Mouse (Mus musculus) right cerebral cortex, postnatal 14 days (tissue): ENCODE measurements around the gene Pik3cd.
"Not testable (repeated sequence)": the region's sequence is repeated elsewhere in the genome, so short reads cannot be mapped to it uniquely, and the experiment has no call there.

Source experiments
- DNase-seq: peaks from one replicate; pipeline ENCODE4 v3.0.0; 2022

The Pik3cd gene

GRCm38 (mm10) chr4:149641956-149642355, 60.4 kb downstream of the Pik3cd start:
- DNase-seq = no peak

GRCm38 (mm10) chr4:149641400-149641799, 61.0 kb downstream of the Pik3cd start:
- no peak for DNase-seq

DNA sequence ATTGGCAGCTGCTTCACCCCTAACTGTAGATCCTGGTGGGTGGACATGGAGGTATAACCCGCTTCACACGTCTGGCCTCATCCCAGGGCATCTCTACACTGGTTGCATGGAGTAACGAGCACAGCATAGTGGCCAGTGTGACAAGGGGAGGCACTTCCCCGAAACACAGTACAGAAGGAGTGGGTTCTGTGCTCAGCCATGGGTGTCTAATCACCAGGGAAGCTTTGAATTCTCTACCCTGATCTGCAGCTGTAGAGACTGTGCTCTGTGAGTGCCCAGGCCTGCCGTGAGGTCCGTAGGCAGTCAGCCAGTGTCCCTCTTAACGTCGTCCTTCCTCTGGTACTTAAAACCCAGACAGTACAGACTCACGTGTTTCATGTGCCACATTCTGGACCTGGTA, 61.5 kb downstream of the Pik3cd start:
- DNase-seq = no peak

DNA sequence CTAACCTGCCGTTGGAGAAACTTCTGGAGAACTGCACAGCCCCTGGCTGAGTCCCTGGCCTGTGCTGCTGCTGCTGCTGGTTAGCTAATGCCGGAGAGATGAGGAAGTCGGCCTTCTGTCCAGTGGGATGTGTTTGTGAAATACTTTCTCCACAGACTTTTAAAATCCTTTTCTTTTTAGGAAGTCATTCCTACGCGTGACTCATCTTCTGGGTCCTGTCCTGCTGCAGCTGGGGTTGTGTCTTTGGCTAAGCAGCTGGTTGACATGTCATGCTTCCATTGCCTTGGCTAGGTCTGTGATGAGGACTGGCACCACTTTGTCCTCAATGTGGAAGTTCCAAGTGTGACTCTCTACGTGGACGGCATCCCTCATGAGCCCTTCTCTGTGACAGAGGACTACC, 64.4 kb downstream of the Pik3cd start:
- DNase-seq = no peak

DNA sequence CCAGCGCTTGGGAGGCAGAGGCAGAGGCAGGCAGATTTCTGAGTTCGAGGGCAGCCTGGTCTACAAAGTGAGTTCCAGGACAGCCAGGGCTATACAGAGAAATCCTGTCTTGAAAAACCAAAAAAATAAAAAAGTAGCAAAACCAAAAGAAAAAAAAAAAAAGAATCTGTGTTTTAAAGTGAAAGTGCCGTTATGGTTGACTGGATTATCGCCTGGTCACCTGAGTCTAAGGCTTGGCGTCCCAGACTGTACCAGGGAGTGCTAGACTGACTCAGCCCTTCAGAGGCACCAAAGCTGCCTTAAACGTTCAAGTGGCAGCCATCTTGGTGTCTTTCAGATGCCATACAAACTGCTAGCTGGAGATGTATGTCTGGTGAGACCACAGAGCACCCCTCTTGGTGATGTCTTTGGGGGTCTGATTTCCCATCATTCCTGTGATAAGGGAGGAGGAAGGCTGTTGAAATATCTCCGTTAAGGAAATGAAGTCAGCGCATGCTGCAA, 66.4 kb downstream of the Pik3cd start:
- no peak for DNase-seq

- DNase-seq = no peak
These were observed 67.4 kb downstream of the Pik3cd start for GRCm38 (mm10) chr4:149634966-149635365.

GRCm38 (mm10) chr4:149634157-149634556, 68.2 kb downstream of the Pik3cd start:
- no peak for DNase-seq

GRCm38 (mm10) chr4:149632670-149633307, 69.6 kb downstream of the Pik3cd start:
- DNase-seq = no peak

GRCm38 (mm10) chr4:149628810-149629209, 73.6 kb downstream of the Pik3cd start:
- no peak for DNase-seq

DNA sequence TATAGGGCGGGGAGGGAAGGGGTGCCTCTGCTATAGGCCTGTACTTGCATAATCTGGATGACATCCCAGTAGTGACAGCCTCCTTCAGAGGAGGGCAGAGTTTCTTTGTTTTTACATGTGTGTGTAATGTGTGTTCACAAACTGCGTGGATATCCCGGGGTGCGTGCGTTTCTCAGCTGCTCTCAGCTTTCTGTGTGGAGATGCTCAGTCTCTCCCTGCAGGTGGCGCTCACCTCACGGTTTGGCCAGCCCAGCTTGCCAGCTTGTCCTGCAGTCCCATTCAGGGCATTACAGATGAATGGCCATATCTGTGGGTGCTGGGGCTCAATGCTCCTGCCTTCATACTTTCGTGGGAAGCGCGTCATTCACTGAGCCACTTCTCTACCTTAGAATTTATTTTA, 74.0 kb downstream of the Pik3cd start:
- DNase-seq = peak; percentile 64

- no peak for DNase-seq
These were observed 75.6 kb downstream of the Pik3cd start for GRCm38 (mm10) chr4:149626809-149627208.

- no peak for DNase-seq
These were observed 78.7 kb downstream of the Pik3cd start for GRCm38 (mm10) chr4:149623711-149624110.

DNA sequence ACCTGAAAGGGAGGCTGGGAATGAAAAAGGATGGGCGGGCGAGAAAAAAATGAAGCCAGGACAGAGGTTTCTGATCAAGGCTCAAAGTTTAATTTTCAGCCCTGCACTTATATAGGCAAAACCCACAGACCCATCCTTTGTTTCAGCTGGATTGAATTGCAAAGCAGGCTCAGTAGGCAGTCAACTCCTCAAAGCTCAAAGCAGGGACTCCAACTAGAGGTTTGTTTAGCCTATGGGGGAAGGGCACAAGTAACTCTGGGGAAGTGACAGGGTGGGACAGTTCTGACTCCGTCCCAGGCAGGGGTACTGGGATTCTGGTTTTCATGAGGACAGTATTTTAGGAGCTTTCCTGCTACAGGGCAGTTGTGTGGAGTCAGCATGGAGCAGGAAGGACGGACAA, 81.1 kb downstream of the Pik3cd start:
- DNase-seq = no peak

GRCm38 (mm10) chr4:149619988-149620387, 82.4 kb downstream of the Pik3cd start:
- no peak for DNase-seq

DNA sequence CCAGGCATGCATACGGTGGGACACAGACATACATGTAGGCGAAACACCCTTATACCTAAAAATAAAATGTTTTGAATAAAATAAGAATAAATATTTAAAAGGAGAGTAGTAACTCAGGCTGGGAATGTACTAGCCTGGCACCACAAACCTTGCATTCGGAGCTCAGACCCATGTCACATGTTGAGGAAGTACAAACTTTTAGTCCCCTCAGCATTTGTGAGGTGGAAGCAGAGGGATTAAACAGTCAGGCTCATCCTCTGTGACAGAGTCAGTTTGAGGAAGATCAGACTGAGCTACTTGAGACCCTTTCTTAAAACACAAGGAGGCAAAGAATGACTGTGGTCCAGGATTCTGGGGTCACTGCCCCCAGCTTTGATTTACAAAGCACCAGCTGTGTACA, 85.4 kb downstream of the Pik3cd start:
- DNase-seq = not testable (repeated sequence)

DNA sequence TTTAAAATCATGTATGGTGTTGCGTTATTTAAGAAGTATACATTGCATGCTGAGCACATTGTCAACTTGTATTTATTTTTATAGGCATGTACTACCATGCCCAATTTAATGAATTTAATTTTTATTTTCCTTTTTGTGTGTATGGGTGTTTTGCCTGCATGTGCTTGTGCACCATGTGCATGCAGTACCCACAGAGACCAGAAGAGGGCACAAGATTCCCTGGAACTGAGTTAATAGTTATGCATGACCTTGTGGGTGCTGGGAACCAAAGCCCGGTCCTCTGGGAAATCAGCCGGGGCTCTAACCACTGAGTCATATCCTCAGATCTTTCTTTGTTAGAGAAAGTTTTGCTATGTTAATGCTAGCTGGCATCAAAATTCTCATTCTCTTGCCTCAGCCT, 87.5 kb downstream of the Pik3cd start:
- DNase-seq = no peak

DNA sequence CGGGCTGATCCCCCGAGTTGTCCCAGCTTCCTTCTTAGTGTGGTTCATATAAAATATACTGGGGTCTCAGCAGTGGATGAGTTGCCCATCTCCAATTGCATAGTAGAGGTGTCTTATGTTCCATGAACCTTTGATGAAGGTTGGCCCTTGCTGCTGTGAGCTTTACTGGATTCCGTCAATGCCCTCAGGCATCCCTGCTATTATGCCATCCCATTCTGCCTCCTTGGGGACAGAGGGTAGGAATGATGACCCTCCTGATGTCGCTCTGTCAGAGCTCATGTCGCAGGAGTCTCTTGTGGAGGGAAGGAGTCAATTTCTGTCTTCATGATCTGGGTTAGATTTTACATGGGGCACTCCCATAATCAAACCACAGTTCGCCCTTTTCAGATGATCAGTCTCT, 88.9 kb downstream of the Pik3cd start:
- not testable (repeated sequence) for DNase-seq

- DNase-seq = peak; percentile 62
These were observed 90.9 kb downstream of the Pik3cd start for GRCm38 (mm10) chr4:149611376-149612044.

- peak; percentile 55 for DNase-seq
These were observed 92.9 kb downstream of the Pik3cd start for GRCm38 (mm10) chr4:149609256-149610025.

- DNase-seq = no peak
These were observed 94.1 kb downstream of the Pik3cd start for GRCm38 (mm10) chr4:149608309-149608638.

GRCm38 (mm10) chr4:149607591-149608308, 94.6 kb downstream of the Pik3cd start:
- DNase-seq = no peak

DNA sequence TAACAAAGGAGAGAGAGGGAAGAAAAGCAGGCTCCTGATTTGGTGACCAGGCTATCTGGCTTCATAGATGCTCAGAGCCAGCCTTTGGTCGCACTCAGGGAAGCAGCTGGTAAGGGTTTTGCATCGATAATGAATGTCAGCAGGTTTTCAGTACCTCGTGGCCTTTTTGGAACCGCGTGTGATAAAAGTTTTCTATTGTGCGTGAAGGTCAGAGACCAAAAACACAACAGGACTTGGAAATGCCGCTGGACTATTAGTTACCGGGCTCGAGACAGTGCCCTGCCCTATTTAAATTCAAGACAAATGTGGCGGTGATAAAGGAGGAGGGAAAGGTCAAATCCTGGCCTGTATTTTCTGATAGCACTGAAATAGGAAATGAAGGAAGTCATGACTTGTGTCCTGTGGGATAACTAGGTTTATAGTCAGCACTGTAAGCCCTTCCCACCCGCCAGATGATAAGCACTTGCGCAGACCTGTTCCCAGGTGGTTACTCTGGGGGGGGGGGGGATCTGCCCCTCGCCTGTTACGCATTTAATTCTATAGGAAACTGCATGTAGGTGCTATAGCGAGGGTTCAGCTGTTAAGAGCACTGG, 95.5 kb downstream of the Pik3cd start:
- DNase-seq = no peak

DNA sequence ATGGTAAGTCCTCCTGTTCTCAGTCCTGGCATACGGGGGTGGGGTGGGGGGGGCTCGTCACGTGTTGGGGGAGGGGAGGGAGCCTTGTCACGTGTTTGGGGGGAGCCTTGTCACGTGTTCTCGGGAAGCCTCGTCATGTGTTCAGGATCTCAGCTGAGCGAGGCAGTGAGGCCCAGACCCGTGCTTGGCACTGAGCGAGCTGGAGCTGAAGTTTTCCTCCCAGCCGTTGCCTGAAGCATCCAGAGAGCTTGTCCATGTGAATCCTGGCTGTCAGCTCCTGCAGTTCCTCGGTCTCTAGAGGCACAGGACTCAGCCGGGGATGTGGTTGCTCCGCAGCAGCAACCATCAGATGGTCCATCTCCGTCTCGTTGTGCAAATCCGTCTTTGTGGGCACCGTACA, 96.3 kb downstream of the Pik3cd start:
- DNase-seq = peak; percentile 39
